Mouse (Mus musculus): ENCODE data around the gene Cep152. TPM values are rescaled to one million over a fixed set of nuclear protein-coding genes. Genes with fewer than 3 reads are reported as not detected.

The Cep152 gene
- total RNA-seq, 2 experiments from 2014 or later: 3.8 to 11.1 TPM

DNA sequence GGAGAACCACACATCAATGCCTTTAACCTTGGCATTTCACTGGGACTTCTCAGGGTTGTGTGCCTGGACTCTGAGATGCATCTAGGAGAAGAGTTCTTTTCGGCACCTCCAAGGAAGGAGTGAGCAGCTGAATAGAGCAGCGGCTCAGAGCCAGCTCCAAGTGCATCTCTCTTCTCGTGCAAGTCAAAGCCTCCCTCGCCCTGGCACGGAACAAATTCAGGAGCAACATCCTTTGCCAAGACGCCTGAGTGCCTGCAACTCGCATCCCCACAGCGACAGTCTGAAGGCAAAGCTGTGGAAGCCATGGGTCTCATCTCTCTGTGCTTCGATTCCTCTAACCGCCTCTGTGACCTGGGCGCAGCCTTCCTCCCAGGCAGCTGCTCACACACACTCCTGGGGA is 61.0 kb downstream of the Cep152 start:
- ATAC-seq (replicated peaks; ENCODE audit: low FRiP score, poor library complexity, severe bottlenecking): no peak

DNA sequence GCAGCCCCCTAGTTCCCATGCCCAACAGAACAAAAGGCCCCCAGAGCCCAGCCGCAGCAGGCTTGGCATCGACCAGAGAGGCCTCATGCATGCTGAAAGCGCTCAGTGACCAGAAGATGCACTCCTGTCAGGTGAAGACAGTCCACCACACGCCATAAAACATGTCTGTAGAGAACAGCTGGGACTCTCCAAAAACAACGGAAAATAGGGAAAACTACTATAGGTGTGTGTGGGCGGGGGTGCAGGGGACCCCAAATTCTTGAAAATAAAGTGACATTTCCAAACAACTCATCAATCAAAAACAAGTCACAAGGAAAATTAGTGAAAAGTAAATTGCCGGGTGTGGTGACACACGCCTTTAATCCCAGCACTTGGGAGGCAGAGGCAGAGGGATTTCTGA is 62.5 kb downstream of the Cep152 start:
- no peak for ATAC-seq (replicated peaks; ENCODE audit: low FRiP score, poor library complexity, severe bottlenecking)

DNA sequence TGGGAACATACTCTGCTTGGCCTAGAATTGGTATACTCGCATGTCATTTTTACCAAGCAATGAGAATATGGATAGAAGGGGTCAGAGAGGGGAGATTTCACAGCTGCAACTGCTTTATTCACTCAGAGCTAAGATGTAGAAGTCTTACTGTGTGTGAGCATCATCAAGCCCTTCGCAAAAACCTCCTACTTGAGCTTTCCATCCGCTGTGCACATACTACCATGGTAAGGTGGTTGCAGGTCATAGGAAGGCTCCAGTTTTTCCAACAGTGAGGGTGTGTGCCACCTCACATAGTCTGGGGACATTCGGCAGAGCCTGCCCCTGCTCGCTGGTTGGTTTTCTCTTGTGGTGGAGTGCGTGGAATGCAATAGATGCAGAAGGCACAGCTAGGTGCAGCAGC is 64.9 kb downstream of the Cep152 start:
- no peak for ATAC-seq (replicated peaks; ENCODE audit: low FRiP score, poor library complexity, severe bottlenecking)

DNA sequence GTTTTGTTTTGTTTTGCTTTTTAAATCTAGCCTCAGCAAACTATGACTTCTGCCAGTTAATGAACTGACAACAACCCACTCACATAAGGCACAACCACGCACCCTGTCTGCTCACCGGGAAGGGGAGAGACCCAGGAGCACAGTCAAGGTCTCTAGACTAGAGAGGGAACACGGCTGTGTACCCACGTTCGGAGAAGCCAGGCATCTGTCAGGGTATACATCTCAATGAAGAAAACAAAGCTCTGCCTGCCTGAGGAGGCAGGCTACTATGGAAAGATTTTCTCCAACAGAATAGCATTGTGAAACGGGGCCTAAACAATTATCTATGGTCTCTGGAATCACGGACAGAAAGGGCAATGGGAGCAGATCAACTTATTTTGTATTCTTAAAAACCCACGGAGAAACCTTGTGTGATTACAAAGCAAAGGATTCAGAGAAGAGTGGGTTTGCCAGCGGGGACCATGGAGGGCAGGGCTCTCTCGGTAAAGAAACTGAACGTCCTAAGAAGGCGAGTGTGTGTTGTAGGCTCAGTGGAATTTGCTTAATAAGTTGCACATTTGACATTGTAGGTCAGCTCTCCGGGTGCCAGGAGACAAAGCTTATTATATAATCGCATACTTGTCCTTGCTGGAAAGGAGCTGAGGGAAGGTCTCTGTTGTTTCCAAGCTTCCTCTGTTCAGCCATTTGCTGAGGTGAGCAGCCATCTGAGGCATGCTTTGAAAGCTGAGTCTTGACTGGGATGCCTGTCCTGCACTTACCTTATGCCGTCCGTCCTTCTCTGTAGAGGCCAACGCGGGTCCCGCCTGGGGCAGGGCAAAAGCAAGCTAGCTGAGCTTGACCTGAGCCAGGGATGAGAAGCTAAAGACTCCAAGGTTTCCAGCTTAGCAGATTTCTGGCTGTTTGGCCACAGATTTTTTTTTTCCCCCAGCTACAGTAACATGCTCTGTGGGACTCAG is 66.0 kb downstream of the Cep152 start:
- no peak for ATAC-seq (replicated peaks; ENCODE audit: low FRiP score, poor library complexity, severe bottlenecking)

DNA sequence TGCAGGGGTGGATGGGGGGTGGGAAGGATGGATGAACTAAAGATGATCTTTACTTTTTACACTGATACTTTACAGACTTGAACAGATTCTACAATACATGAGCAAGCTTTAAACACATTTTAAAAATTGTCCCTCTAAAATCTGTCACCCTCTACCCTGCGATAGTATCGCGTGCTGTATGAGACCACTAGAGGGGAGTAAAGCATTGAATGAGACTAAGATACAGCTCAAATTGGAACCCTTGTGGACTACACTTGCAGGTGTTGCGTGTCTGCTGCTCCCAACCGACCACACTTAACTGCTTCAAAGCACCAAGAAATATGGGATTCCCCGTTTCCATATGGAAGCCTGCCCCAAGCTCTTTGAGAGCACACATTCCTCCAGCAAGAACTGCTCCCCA is 69.1 kb downstream of the Cep152 start:
- ATAC-seq (replicated peaks; ENCODE audit: low FRiP score, poor library complexity, severe bottlenecking): no peak

DNA sequence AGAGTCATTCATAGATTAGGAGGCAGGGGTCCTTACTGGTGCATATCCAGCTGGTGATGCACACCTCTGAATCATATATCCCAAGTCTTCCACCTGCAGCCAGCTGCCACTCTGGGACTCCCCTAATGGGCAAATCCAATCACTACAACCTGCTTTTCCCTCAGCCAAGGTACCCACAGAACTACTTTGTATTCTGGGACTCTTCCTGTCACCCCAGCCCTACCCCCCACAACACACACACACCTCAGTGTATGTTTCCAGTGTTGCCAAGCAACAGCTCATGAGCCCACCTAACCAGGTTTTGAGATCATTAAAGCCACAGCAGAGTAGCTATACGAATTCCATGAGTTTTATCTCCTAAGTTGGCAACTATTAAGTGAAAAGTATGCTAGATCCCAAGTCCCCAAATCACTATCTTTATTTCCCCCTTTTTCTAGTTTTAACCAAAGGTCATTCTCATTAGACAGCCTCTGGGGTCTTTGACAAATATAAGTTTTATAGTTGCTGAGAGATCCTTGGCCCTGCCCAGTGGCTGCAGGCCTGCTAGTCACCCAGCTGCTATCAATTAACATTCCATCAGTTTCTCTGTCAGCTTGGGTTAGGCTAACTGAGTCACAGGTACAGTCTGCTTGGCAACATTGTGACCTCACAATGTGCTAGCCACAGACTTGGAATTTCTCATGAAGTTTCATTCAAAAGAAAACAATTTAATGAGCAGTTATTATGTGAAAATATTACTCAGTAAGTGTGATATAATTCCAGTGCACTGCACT is 75.9 kb downstream of the Cep152 start:
- no peak for ATAC-seq (replicated peaks; ENCODE audit: low FRiP score, poor library complexity, severe bottlenecking)

DNA sequence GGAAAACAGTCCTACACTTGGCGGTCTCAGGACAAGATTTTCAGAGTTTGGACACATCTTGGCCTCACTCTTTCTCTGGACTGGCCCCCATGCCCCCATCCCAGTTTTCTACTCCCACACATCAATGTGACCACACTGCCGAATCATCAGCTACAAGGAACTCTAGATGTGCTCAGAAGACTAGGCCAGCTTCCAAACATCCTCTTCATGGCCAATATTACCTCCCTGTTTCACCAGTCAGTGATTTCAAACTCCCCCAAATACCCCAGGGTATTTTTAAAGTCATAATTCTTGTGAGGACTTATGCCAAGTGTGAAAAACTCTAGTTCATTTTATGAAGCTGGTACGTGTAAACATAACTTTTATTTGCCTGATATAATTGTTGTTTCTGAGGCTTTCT is 79.9 kb downstream of the Cep152 start:
- ATAC-seq (replicated peaks; ENCODE audit: low FRiP score, poor library complexity, severe bottlenecking): no peak

DNA sequence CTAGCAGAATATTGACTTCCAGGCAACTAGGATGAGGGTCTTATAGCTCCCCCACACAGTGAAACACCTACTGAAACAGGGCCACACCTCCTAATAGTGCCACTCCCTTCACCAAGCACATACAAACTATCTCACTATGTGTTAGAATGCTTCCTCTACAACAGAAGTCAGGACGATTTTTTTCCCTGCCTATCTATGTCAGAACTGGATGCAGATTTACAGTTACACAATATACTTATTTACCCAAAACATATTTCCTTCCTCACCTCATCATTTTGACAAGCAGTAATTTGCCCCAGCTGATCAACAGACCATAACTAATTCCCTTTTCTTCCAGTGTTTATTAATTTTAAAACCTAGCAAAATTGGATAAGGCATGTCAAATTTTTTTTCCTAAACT is 81.3 kb downstream of the Cep152 start:
- no peak for ATAC-seq (replicated peaks; ENCODE audit: low FRiP score, poor library complexity, severe bottlenecking)

DNA sequence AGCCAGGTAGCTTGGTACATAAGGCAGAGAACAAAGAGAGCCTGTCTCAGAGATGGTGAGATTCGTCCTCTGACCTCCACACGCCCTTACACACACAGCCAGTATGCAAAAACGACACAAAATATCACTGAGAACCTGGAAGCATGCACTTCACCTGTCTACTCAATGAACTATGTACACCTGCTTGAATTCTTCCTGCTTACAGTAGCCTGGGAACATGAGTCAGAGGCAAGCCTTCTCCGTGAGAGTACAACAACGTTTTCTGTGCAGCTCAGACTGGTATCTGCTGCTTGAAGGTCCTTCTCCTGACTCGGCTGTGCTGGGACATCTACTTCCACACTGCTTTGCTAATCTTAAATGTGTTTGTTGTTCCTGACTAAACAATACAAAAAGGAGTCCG is 83.5 kb downstream of the Cep152 start:
- no peak for ATAC-seq (replicated peaks; ENCODE audit: low FRiP score, poor library complexity, severe bottlenecking)

DNA sequence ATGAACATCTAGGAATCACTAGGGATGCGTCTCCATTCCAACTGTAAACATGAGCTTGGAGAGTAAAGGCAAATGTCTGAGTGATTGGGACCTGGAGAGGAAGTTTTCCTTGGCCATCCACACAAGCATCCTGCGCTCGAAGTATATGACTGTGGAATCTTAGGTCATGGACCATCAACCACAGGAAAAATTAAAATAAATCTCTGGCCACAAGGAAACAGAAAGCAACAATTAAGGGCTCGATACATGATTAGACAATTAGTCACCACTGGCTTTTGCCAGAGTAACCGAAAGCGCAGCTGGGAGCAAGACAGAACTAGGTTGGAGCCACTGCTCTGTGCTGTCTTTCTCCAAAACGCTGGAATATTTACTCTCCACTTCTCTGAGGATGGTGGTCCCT is 84.3 kb downstream of the Cep152 start:
- no peak for ATAC-seq (replicated peaks; ENCODE audit: low FRiP score, poor library complexity, severe bottlenecking)

DNA sequence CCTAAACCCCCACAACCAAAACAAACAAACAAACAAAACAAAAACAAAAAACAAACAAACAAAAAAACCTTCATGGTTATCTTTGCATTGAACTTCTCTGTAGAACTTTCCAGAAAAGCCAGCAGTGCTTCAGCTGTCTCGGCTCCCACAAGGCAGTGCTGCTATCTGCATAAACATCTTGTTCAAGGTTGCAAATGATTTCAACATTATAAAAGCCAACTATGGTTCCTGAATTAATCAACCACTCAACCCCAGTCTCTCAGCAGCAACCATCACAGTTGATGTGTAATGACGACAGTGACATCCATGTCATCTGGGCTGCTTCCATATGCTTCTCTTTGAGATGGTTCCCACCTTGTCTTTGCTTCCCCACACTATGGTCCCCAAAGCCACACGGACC is 85.3 kb downstream of the Cep152 start:
- ATAC-seq (replicated peaks; ENCODE audit: low FRiP score, poor library complexity, severe bottlenecking): no peak

DNA sequence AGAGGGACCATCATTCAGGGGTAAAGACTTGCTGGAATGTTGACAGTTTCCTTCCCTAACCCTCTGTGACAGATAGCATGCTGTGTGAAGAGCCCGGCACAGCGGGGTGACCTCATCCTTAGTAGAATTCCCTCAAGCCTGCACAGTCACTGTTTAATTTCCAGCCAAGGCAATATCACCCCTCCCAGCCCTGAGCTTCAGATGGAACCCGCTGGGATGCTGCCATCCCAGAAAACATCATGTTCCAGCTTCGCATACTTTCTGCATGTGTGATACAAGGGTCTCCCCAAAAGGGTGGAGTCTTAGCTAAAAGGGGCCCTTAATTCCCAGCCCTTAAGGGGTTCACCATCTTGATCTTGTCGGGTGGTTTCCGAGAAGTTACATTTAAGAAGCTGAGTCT is 94.2 kb downstream of the Cep152 start:
- no peak for ATAC-seq (replicated peaks; ENCODE audit: low FRiP score, poor library complexity, severe bottlenecking)

DNA sequence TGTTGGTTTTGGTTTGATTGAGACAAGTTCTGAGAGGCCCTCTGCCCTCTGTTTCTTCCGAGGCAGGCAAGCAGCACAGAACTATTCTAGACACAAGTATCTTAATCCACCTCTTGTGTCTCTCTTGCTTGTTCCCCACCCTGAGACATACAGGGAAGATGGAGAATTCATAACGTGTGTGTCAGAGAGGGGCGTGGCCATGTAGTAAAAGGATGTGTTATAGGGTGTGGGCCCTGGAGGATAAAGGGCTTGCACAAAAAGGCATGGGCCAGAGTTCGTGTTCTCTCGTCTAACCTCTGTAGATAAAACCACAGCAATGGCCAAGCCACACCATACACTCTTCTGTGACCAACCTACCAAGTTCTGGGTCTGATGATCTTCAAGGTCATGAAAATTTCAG is 98.3 kb downstream of the Cep152 start:
- ATAC-seq (replicated peaks; ENCODE audit: low FRiP score, poor library complexity, severe bottlenecking): no peak

DNA sequence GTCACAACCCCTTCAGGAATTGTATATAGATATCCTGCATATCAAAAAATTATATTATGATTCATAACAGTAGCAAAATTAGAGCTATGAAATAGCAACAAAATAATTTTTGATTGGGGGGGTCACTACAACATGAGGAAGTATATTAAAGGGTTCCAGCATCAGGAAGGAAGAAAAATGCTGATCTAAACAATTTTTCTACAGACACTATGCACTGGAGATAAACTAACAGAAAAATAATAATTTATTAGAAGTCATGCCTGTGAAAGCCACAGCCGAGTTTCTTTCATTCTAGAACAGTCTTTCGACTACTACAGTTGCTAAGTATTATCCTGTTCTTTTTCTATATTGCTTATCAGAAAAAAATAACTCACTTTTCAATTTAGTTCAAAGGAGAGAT is 99.4 kb downstream of the Cep152 start:
- no peak for ATAC-seq (replicated peaks; ENCODE audit: low FRiP score, poor library complexity, severe bottlenecking)

DNA sequence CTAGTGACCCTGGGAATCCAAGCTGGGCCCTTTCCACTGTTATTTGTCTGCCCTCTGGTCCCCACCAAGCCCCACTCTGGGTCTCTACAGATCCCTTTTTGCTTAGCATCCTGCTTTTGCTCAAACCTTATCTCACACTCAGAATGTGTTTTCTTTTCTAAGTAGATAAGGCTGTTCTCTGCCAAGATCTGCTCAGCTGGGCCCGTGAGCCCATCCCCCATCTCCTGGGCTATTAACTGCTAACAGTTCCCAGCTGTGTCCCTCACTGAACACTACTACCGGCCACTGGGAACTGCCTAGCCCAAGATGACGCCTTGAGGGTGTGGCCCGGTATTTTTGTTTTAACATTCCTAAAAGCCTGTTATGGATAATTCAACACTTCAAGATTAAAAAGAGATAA is 108.3 kb downstream of the Cep152 start:
- ATAC-seq (replicated peaks; ENCODE audit: low FRiP score, poor library complexity, severe bottlenecking): no peak

DNA sequence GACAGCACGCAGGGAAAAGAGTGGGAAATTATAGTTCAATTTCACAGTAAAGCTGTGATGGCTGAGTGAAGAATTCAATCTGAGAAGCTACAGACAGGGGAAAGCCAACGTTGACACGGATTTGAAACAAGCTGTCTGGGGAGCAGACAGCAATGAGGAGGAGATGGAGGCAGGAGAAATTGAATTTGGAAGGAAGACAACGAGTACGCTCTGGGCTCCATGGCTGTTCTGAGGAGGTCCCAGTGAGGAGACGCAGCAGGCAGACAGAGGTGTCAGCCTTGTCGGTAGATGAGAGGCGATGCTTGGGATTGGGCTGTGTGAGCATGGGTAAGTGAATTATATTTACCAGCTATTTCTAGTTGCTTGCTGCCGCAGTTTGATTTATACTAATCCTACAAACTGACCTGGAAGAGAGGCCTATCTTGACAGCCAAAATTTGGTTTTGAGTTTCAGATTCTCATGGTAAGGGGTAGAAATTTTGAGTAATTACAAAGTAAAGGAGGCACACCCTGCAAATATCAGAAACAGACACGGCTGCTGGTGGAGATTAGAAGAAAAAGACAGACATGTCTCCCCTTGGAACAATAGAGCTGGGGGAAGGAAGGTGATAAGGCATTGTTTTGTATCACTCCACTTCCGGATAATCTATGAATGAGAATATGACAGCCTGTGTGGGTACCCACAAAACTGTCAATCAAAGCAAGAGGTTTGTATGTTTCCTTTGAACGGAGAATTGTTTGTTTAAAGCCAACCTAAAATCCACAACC is 109.4 kb downstream of the Cep152 start:
- no peak for ATAC-seq (replicated peaks; ENCODE audit: low FRiP score, poor library complexity, severe bottlenecking)

DNA sequence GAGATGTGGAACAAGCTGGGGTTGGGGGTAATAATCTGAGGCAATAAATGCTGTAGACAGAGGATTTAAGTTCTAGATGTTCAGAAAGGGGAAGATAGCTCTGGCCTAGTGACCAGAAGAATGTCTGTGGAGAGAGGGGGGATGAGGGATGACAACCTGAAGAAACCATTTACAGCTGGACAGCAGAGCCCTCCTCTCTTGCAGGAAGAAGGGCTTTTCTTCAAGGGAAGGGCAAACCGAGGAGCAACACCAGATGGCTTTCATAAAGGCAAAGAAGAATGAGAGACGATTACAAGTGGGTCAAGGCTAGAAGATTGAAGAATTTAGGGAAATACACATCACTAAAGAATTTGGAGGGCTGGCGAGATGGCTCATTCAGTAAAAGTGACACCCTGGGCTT is 110.5 kb downstream of the Cep152 start:
- ATAC-seq (replicated peaks; ENCODE audit: low FRiP score, poor library complexity, severe bottlenecking): no peak
